Mouse (Mus musculus) inflammation-experienced regulatory T-cells, adult 16 weeks (primary cell): ENCODE measurements around the gene Cdh5. TPM values are rescaled to one million over a fixed set of nuclear protein-coding genes. Genes with fewer than 3 reads are reported as not detected.

Experiments
- polyA plus RNA-seq: library from polyadenylated mRNA; unstranded; fragments of 100-300 nt; shearing (Covaris generic); gene quantifications from one replicate; pipeline ENCODE4 v1.2.1, GENCODE M21; 2017

Gene Cdh5
- polyA plus RNA-seq = not detected

DNA sequence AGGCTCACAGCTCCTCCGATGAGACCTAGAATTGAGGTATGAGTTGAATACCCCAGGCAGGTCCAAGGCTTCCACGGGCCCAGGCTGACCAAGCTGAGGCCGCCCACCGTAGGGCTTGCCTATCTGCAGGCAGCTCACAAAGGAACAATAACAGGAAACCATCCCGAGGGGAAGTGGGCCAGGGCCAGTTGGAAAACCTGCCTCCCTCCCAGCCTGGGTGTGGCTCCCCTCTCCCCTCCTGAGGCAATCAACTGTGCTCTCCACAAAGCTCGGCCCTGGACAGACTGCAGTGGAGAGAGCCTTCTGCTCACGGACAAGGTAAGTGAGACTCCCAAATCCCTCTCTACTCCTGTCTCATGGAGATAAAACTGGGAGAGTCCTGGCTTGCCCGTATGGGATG lies at the start of gene Cdh5:
TSS of gene Cdh5 (plus strand) at position 211 of the 400 bp plus-strand sequence.

DNA sequence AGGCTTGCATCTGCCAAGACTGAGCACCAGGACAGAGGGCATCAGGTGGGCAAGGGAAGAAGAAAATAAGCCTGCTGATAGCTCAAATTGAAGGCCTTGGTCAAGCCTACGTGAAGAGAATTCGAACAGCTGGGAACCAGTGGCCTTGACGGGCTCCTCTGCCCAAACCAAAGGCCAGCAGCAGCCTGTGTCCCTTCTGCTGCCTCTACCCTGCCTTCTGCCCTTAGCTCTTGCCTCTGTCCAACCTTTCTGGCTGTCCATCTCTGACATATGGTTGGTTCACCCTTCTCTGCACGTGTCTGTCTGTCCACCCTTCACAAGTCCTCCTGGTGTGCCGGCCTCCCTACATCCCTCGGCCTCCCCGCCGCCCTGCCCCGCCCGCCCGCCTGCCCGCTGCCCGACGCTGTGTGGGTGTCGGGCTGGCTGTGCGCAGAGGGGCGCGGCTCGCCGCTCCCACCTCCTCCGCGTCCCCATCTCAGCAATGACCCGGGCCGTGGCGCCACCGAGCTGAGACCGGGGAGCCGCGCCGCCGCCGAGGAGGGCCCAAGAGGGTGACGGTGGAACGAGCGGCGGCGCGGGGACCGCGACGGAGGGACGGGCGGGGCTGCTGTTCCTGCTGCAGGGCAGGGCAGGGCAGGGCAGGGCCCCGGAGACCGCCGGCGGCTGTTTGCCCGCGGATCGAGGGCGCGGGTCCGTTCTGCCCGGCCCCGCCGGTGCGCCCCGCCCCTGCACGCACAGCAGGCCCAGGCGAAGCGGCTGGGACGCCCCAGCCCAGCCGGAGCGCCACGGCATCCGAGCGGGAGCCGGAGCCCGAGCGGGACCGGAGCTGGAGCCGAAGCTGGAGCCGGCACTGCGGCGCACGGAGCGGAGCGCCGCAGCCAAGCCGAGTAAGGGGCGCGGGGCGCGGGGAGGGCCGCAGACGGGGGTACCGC lies 69.0 kb downstream of the Cdh5 start, which contains the start of gene Bean1:
TSS of gene Bean1 (plus strand) at position 325 of the 932 bp plus-strand sequence.

Other genes with a start within 250 kb of the Cdh5 start
- gene Bean1, start 68.8 kb downstream of the Cdh5 start, polyA plus RNA-seq = not detected
- 107 TPM for gene Tk2, start 146.9 kb downstream of the Cdh5 start, polyA plus RNA-seq
- gene Cklf, start 149.2 kb downstream of the Cdh5 start, polyA plus RNA-seq = 130 TPM
- not detected for gene Cmtm2a, start 191.6 kb downstream of the Cdh5 start, polyA plus RNA-seq
- not detected for gene Gm45711, start 208.5 kb downstream of the Cdh5 start, polyA plus RNA-seq
- gene Cmtm1, start 208.5 kb downstream of the Cdh5 start, polyA plus RNA-seq = not detected
- not detected for gene Gm11020, start 219.9 kb downstream of the Cdh5 start, polyA plus RNA-seq
- gene Cmtm2b, start 220.6 kb downstream of the Cdh5 start, polyA plus RNA-seq = not detected
- 35.3 TPM for gene Cmtm3, start 237.8 kb downstream of the Cdh5 start, polyA plus RNA-seq